Mouse (Mus musculus): ENCODE measurements around the gene Zfhx3. TPM values are rescaled to one million over a fixed set of nuclear protein-coding genes. Genes with fewer than 3 reads are reported as not detected.

Zfhx3 gene
- polyA plus RNA-seq, 1 experiment from 2014 or later, result 22.4 TPM

GRCm38 (mm10) chr8:108246934-108247417 is 304.5 kb downstream of the Zfhx3 start:
- H3K36me3 ChIP-seq (ENCODE audit: poor library complexity, severe bottlenecking), result no peaks in the 10 kb centered on the region
- peak overlapping the region; percentile 57 for H3K4me2 ChIP-seq
- H3K4me3 ChIP-seq, result no peak overlapping the region
- peak overlapping the region; percentile 30; the same call in 1 of the 2 replicates for H3K9ac ChIP-seq
- peaks cover 24% of the 10 kb centered on the region for H3K27me3 ChIP-seq
- peak overlapping the region; percentile 90 for H3K27ac ChIP-seq
- no peak for ATAC-seq
- 15% methylated on average over 7 of the region's 7 CpGs for WGBS
- peaks cover 43% of the 10 kb centered on the region for H3K4me1 ChIP-seq
- no peaks in the 10 kb centered on the region for H3K9me3 ChIP-seq (replicated peaks)

- 36% methylated on average over 11 of the region's 11 CpGs for WGBS
- H3K4me2 ChIP-seq, result no peak overlapping the region
- no peaks in the 10 kb centered on the region for H3K9me3 ChIP-seq (replicated peaks)
- H3K4me3 ChIP-seq, result no peak overlapping the region
- no peaks in the 10 kb centered on the region for H3K36me3 ChIP-seq (ENCODE audit: poor library complexity, severe bottlenecking)
- no peak overlapping the region for H3K27ac ChIP-seq
- peaks cover 8% of the 10 kb centered on the region; the same call in 1 of the 2 replicates for H3K4me1 ChIP-seq
- H3K27me3 ChIP-seq, result no peaks in the 10 kb centered on the region
- no peak for ATAC-seq
- no peak overlapping the region for H3K9ac ChIP-seq
These were observed 322.2 kb downstream of the Zfhx3 start for GRCm38 (mm10) chr8:108264593-108265160.

- no peak overlapping the region for H3K4me2 ChIP-seq
- no peak overlapping the region for H3K4me3 ChIP-seq
- H3K27me3 ChIP-seq, result 0 out of 2 replicates have a peak, but pooled peaks cover 4% of the 10 kb centered on the region
- H3K9ac ChIP-seq, result no peak overlapping the region
- H3K9me3 ChIP-seq (replicated peaks), result no peaks in the 10 kb centered on the region
- no peaks in the 10 kb centered on the region for H3K36me3 ChIP-seq (ENCODE audit: poor library complexity, severe bottlenecking)
- H3K4me1 ChIP-seq, result no peaks in the 10 kb centered on the region
- whole genome bisulfite sequencing, result 94% methylated on average over 2 of the region's 2 CpGs
- no peak overlapping the region for H3K27ac ChIP-seq
- no peak for ATAC-seq
These were observed 335.5 kb downstream of the Zfhx3 start for GRCm38 (mm10) chr8:108277960-108278359.

DNA sequence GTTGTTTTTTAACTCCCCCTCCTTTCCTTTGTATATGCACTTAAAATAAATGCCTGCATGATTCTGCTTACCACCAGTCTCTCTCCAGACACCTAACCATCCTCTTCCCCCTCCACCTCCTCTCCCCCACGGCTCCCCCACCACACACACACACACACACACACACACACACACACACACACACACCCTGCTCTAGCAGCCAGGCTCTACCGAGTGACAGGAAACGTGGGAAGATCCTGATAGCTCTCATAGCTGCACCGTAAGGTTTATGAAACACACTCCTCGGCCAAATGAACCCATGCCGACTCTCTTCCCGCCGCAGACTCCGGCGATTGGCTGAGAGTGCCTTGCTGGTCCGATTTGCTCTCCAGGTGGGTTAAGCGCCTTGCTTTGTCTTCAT is 339.5 kb downstream of the Zfhx3 start:
- H3K36me3 ChIP-seq (ENCODE audit: poor library complexity, severe bottlenecking), result no peaks in the 10 kb centered on the region
- 0 out of 2 replicates have a peak, but pooled peaks cover 4% of the 10 kb centered on the region for H3K4me1 ChIP-seq
- no peak overlapping the region for H3K4me3 ChIP-seq
- WGBS, result 65% methylated on average over 12 of the region's 12 CpGs
- no peak overlapping the region for H3K9ac ChIP-seq
- 0 out of 2 replicates have a peak, but pooled peaks cover 7% of the 10 kb centered on the region for H3K27me3 ChIP-seq
- no peak for ATAC-seq
- no peak overlapping the region for H3K4me2 ChIP-seq
- no peak overlapping the region for H3K27ac ChIP-seq
- no peaks in the 10 kb centered on the region for H3K9me3 ChIP-seq (replicated peaks)

- Histone ChIP-seq H3K9ac (no peak overlapping the region), H3K27me3 (0 out of 2 replicates have a peak, but pooled peaks cover 3% of the 10 kb centered on the region), H3K4me1 (0 out of 2 replicates have a peak, but pooled peaks cover 4% of the 10 kb centered on the region), H3K36me3 (ENCODE audit: poor library complexity, severe bottlenecking) (no peaks in the 10 kb centered on the region), H3K27ac (no peak overlapping the region), H3K9me3 (replicated peaks) (no peaks in the 10 kb centered on the region), H3K4me2 (no peak overlapping the region), H3K4me3 (no peak overlapping the region)
- ATAC-seq, result peak; percentile 78
- WGBS, result 33% methylated on average over 5 of the region's 5 CpGs
These were observed 343.7 kb downstream of the Zfhx3 start for GRCm38 (mm10) chr8:108286117-108286516.

- Histone ChIP-seq H3K4me1 (peaks cover 27% of the 10 kb centered on the region), H3K36me3 (ENCODE audit: poor library complexity, severe bottlenecking) (no peaks in the 10 kb centered on the region), H3K4me3 (no peak overlapping the region), H3K27ac (peak overlapping the region; percentile 51), H3K4me2 (no peak overlapping the region; the same call in 1 of the 2 replicates), H3K9ac (no peak overlapping the region), H3K27me3 (peaks cover 33% of the 10 kb centered on the region), H3K9me3 (replicated peaks) (no peaks in the 10 kb centered on the region)
- 9% methylated on average over 9 of the region's 9 CpGs for WGBS
- peak; percentile 80 for ATAC-seq
These were observed 358.6 kb downstream of the Zfhx3 start for GRCm38 (mm10) chr8:108300964-108301615.

DNA sequence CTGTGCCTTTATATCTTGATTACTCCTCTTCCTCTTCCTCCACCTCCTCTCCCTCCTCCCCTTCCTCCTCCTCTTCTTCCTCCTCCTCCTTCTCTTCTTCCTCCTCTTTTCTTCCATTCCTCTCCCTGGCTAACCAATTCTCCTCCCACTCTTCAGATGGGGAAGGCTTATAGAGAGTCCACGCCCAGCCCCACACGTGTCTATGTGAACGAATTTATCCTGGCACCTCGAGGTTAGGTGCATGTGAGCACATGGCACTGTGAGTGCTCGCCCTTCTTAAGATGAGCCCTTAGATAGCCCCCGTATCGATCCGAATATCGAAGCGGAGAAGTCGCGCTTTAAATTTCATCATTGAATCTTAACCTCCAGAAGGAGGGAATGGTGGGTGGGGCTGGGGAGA is 359.2 kb downstream of the Zfhx3 start:
- H3K9me3 ChIP-seq (replicated peaks), result no peaks in the 10 kb centered on the region
- peak; percentile 38; the same call in 1 of the 2 replicates for ATAC-seq
- H3K9ac ChIP-seq, result no peak overlapping the region
- H3K4me1 ChIP-seq, result peaks cover 27% of the 10 kb centered on the region
- no peak overlapping the region; the same call in 1 of the 2 replicates for H3K4me2 ChIP-seq
- H3K36me3 ChIP-seq (ENCODE audit: poor library complexity, severe bottlenecking), result no peaks in the 10 kb centered on the region
- H3K4me3 ChIP-seq, result no peak overlapping the region
- 82% methylated on average over 12 of the region's 12 CpGs for WGBS
- peak overlapping the region; percentile 51 for H3K27ac ChIP-seq
- peaks cover 33% of the 10 kb centered on the region for H3K27me3 ChIP-seq

GRCm38 (mm10) chr8:108305368-108305767 is 362.9 kb downstream of the Zfhx3 start:
- Histone ChIP-seq H3K4me1 (peaks cover 27% of the 10 kb centered on the region), H3K27me3 (peaks cover 26% of the 10 kb centered on the region), H3K9me3 (replicated peaks) (no peaks in the 10 kb centered on the region), H3K9ac (no peak overlapping the region), H3K4me3 (no peak overlapping the region), H3K27ac (no peak overlapping the region), H3K36me3 (ENCODE audit: poor library complexity, severe bottlenecking) (no peaks in the 10 kb centered on the region), H3K4me2 (no peak overlapping the region)
- no peak for ATAC-seq
- 82% methylated on average over 3 of the region's 3 CpGs for WGBS

- no peaks in the 10 kb centered on the region for H3K9me3 ChIP-seq (replicated peaks)
- ATAC-seq, result no peak
- H3K9ac ChIP-seq, result no peak overlapping the region
- peaks cover 5% of the 10 kb centered on the region for H3K4me1 ChIP-seq
- 0 out of 2 replicates have a peak, but pooled peaks cover under 1% of the 10 kb centered on the region for H3K27me3 ChIP-seq
- H3K36me3 ChIP-seq (ENCODE audit: poor library complexity, severe bottlenecking), result no peaks in the 10 kb centered on the region
- H3K4me3 ChIP-seq, result no peak overlapping the region
- no peak overlapping the region for H3K4me2 ChIP-seq
- 85% methylated on average over 14 of the region's 14 CpGs for WGBS
- H3K27ac ChIP-seq, result no peak overlapping the region
These were observed 367.2 kb downstream of the Zfhx3 start for GRCm38 (mm10) chr8:108309525-108310246.

DNA sequence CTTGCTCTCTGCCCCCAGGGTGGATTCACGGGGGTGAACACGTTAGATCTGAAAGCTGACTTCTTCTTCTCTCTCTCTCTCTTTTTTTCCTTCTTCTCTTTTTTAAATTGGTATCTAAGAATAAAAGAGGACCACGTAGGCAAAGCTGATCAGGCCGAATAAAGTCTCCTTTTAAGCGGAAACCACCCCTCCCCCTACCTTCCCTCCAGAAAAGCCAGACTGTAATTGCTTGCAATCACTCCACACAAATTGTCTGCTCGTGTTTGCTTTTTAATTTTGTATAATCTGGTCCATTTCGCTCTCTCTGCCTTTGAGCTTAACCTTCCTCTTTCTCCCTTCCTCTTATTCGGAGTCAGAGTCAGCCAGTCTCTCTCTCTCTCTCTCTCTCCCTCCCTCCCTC is 372.6 kb downstream of the Zfhx3 start:
- peak overlapping the region; percentile 73; the same call in 1 of the 2 replicates for H3K27ac ChIP-seq
- peaks cover 10% of the 10 kb centered on the region for H3K4me1 ChIP-seq
- 7% methylated on average over 8 of the region's 8 CpGs for WGBS
- no peaks in the 10 kb centered on the region for H3K36me3 ChIP-seq (ENCODE audit: poor library complexity, severe bottlenecking)
- H3K4me2 ChIP-seq, result 0 out of 2 replicates have a peak overlapping the region, but pooled peaks have one; percentile 9
- H3K27me3 ChIP-seq, result no peaks in the 10 kb centered on the region
- no peak overlapping the region for H3K4me3 ChIP-seq
- H3K9ac ChIP-seq, result no peak overlapping the region
- no peaks in the 10 kb centered on the region for H3K9me3 ChIP-seq (replicated peaks)
- ATAC-seq, result no peak

DNA sequence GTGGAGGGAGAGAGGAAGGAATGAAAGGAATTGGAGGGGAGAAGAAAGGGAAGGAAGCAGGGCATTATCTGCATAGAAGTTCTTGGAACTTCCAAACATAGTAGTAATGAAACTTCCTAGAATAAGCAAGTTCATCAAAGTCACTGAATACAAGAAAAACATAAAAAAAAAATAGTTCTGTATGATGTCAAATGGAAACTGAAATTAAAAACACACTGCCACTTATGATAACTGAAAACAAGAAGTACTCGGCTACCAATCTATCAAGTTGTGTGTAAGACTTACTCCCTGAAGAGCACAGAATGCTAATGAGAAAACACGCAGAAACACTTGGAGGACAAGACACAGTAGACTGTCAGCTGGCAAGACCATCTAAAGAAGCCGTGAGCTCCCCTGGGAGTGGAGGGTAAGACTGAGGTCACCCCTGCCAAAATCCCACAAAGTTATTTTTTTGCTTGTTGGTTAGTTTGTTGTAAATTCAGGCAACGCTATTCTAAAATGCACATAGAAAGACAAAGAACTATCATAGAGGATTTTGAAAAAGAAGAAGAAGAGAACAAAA is 375.2 kb downstream of the Zfhx3 start:
- no peak for ATAC-seq
- H3K9ac ChIP-seq, result no peak overlapping the region
- no peaks in the 10 kb centered on the region for H3K36me3 ChIP-seq (ENCODE audit: poor library complexity, severe bottlenecking)
- no peak overlapping the region for H3K4me2 ChIP-seq
- H3K4me1 ChIP-seq, result peaks cover 10% of the 10 kb centered on the region
- no peaks in the 10 kb centered on the region for H3K9me3 ChIP-seq (replicated peaks)
- H3K27me3 ChIP-seq, result no peaks in the 10 kb centered on the region
- no peak overlapping the region for H3K4me3 ChIP-seq
- WGBS, result 80% methylated on average over 4 of the region's 4 CpGs
- no peak overlapping the region for H3K27ac ChIP-seq

- ATAC-seq, result no peak
- H3K4me1 ChIP-seq, result no peaks in the 10 kb centered on the region
These were observed 385.3 kb downstream of the Zfhx3 start for GRCm38 (mm10) chr8:108327711-108328110.

More at GRCm38 (mm10) chr8:108327711-108328110, 385.3 kb downstream of the Zfhx3 start:
- H3K36me3 ChIP-seq (ENCODE audit: poor library complexity, severe bottlenecking), result no peaks in the 10 kb centered on the region
- H3K9ac ChIP-seq, result no peak overlapping the region
- no peaks in the 10 kb centered on the region for H3K9me3 ChIP-seq (replicated peaks)
- 54% methylated on average over 2 of the region's 2 CpGs for WGBS
- no peak overlapping the region for H3K4me2 ChIP-seq
- H3K27ac ChIP-seq, result no peak overlapping the region
- H3K27me3 ChIP-seq, result no peaks in the 10 kb centered on the region
- H3K4me3 ChIP-seq, result no peak overlapping the region

Data from forebrain, embryonic 13.5 days (tissue).